Mouse (Mus musculus): ENCODE data around the gene Abhd13.

The Abhd13 gene

GRCm38 (mm10) chr8:9980188-9980587 is 2.7 kb downstream of the Abhd13 start:
- TF ChIP-seq GATA4 (IDR thresholded peaks at IDR 0.05; ENCODE audit: insufficient replicate concordance, low read length) = no peak

DNA sequence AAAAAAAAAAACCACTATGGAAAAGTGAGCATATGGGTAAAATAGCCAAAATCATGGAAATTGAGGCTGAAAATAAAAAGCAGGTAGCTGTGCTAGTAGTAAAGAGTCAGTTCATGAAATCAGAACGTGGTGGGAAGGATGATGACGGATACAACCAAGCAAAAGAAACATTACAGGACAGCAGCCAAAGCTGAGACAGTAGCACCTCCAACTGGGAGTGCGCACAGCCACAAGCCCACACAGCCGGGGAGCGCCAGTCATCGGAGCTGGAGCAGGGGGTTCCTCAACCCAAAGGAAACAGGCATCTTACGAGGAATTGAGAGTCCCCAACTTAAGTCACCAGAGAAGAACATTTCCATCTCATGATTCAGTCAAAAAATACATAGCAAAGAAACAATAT is 26.6 kb downstream of the Abhd13 start:
- TF ChIP-seq GATA4 (IDR thresholded peaks at IDR 0.05; ENCODE audit: insufficient replicate concordance, low read length) = no peak

GRCm38 (mm10) chr8:10006156-10006985 is 28.9 kb downstream of the Abhd13 start, which contains the start of gene Tnfsf13b:
Gene Tnfsf13b (plus strand): TSS chr8:10006467.
- TF ChIP-seq GATA4 (IDR thresholded peaks at IDR 0.05; ENCODE audit: insufficient replicate concordance, low read length) = no peak

GRCm38 (mm10) chr8:10006986-10007659 is 29.6 kb downstream of the Abhd13 start:
- no peak for TF ChIP-seq GATA4 (IDR thresholded peaks at IDR 0.05; ENCODE audit: insufficient replicate concordance, low read length)

- TF ChIP-seq GATA4 (IDR thresholded peaks at IDR 0.05; ENCODE audit: insufficient replicate concordance, low read length) = no peak
Observed at GRCm38 (mm10) chr8:10007660-10008028, 30.1 kb downstream of the Abhd13 start.

- no peak for TF ChIP-seq GATA4 (IDR thresholded peaks at IDR 0.05; ENCODE audit: insufficient replicate concordance, low read length)
Observed at GRCm38 (mm10) chr8:10016252-10016651, 38.7 kb downstream of the Abhd13 start.

DNA sequence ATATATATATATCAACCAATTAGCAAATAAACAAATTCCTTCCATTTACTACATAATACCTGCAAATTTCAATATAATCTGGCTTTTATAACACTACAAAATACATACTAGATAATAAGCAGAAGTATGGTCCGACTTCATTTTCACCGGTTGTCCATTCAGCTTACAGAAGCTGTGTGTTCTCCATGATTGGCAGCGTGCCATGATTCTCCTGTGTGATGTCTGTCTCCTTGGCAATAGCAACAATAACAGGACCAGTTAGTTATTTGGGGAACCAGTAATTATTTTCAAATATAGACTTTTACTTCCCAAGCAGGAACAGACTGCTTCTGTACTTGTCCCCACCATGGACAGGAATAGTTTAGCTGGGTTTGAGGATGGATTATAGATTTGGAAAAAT is 39.7 kb downstream of the Abhd13 start:
- no peak for TF ChIP-seq GATA4 (IDR thresholded peaks at IDR 0.05; ENCODE audit: insufficient replicate concordance, low read length)

DNA sequence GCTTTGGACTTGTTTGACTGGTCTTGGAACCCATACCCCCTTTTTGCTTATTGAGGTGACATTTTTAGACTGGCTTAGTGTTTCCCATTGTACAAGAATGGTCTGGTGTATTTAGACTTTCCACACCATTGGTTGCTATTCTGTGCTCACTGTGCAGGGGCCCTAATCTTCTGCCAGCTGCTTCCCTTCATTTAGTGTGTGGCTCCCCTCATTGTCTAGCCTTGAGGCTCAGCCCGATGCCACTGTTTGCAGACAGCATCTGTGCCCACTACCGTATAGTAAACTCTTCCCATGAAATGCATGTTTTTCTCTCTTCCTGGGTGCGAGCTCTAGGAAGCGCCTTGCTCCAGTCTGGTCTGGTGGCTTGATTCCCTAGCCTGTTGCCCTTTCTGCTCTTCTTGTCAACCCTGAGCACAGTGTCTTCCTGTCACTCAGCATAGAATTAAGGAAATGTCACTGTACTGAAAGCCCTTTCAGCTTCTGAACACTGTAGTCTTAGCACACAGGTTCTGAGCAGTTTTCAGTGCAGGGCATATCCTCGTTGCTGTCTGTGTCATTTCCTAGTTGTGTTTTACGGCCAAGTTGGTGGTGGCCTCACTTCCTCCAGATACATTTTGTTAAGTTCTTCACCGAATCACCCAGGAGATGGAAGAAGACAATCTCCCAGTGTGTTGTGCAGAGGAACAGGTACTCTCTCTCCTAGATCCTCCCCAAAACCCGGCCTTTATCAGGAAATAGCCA is 53.0 kb downstream of the Abhd13 start:
- no peak for TF ChIP-seq GATA4 (IDR thresholded peaks at IDR 0.05; ENCODE audit: insufficient replicate concordance, low read length)

DNA sequence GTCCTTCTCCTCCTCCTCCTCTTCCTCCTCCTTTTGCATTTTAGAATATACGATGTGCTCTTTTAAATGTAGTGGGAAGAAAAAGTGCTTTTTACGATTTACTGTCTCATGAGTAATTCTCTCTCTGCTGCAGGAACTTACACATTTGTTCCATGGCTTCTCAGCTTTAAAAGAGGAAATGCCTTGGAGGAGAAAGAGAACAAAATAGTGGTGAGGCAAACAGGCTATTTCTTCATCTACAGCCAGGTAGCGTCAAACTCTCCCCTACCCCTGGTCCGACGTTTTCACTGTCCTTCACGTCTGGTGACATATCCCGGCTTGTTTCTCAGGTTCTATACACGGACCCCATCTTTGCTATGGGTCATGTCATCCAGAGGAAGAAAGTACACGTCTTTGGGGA is 53.7 kb downstream of the Abhd13 start:
- TF ChIP-seq GATA4 (IDR thresholded peaks at IDR 0.05; ENCODE audit: insufficient replicate concordance, low read length) = no peak

GRCm38 (mm10) chr8:10040866-10041265 is 63.4 kb downstream of the Abhd13 start:
- no peak for TF ChIP-seq GATA4 (IDR thresholded peaks at IDR 0.05; ENCODE audit: insufficient replicate concordance, low read length)

Measured in liver, adult (tissue).